Mouse (Mus musculus) colon, adult 2 months (tissue): ENCODE data around the gene Eea1. TPM values are rescaled to one million over a fixed set of nuclear protein-coding genes. Genes with fewer than 3 reads are reported as not detected.

ENCODE experiments used
- polyA plus RNA-seq: library from polyadenylated mRNA; depleted of rRNA; stranded (reverse); fragments of >200 nt; gene quantifications from 2 replicates; pipeline ENCODE4 v1.2.3, GENCODE M21; 2012; rRNA removed

Eea1 gene
- polyA plus RNA-seq: 5.1 and 6.0 TPM in 2 replicates

GRCm38 (mm10) chr10:95940046-95940900 lies at the start of gene Eea1:
TSS of gene Eea1 (plus strand) at chr10:95940650.

Other genes starting within 250 kb of the Eea1 start
- not detected in 2 replicates for gene Gm33543, start 97.7 kb upstream of the Eea1 start, polyA plus RNA-seq
- not detected in 2 replicates for gene Gm5426, start 196.0 kb downstream of the Eea1 start, polyA plus RNA-seq